Mouse (Mus musculus): Measurements from ENCODE around the gene AC109138.7. TPM values are rescaled to one million over a fixed set of nuclear protein-coding genes. Genes with fewer than 3 reads are reported as not detected.

Gene AC109138.7
- polyA plus RNA-seq, 1 experiment = not detected

DNA sequence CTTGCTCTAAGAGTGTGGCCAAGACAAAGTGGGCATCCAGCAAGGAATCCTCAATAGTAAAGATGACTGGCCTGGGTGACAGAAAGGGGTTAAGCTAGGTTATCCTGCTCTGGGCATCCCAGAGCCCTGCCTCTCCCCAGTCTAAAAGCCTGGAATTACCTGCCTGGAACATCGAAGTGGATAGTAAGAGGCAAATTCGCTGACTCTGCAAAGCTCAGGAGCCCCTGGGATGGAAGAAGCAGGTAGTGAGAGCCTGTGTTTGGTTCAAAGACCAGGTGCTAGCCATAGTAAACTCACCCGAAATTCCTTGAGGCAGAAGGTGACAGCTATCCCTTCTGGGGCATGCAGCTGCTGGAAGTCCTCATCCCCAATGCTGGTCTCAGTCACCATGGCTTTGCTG lies 17.0 kb upstream of the AC109138.7 start:
- Histone ChIP-seq H3K4me1 (ENCODE audit: control insufficient read depth, insufficient read depth, insufficient read length) (peaks cover 29% of the 10 kb centered on the region; the same call in 1 of the 2 replicates), H3K27me3 (ENCODE audit: control insufficient read depth, insufficient read depth, low read length) (no peaks in the 10 kb centered on the region), H3K4me3 (ENCODE audit: extremely low read depth, insufficient read depth, insufficient read length) (no peak overlapping the region), H3K36me3 (ENCODE audit: control insufficient read depth, insufficient read depth, low read length) (peaks cover 40% of the 10 kb centered on the region), H3K27ac (ENCODE audit: insufficient read depth, low read length) (no peak overlapping the region; the same call in 1 of the 2 replicates)
- no peak for DNase-seq (ENCODE audit: low read depth in 1 of 2, low spot score in 2 of 2)
- no peak for TF ChIP-seq CTCF (IDR thresholded peaks at IDR 0.05; ENCODE audit: extremely low read depth, insufficient read depth, insufficient read length, insufficient replicate concordance)
- TF ChIP-seq POLR2A (IDR thresholded peaks at IDR 0.05; ENCODE audit: low read depth, low read length) = no peak
- WGBS = 87% methylated on average over 3 of the region's 3 CpGs

DNA sequence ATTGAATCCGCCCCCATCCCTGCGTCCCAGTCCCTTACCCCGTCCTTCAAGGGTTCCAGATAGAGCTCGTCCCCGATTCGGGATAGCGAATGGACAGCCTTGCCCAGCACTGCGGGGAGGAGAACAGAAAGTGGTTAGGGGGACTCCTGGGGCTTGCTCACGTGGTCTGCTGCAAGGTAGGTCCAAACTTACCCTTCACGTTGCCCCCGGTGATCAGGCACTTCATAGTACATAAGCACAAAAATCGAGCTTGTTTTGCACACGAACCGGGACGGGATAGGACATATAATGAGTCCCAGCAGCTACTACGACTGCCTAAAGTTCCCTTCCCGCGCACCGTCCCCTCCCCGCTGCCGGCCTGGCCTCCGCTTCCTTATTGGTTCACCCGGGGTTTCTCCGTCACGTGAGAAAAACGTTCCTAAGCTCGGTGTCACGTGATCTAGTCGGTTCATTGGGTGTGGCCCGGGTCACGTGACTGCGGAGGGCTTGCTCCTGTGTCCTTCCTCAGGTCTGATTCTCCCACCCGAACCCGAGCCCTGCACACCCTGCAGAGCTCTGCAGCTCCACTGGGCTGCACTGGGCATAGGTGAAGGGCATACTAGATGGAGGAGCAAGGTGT lies 12.8 kb upstream of the AC109138.7 start, which contains the start of gene Rad9a:
Gene Rad9a (minus strand): TSS at position 372 of the 619 bp plus-strand sequence.
- Histone ChIP-seq H3K27me3 (ENCODE audit: control insufficient read depth, insufficient read depth, low read length) (no peaks in the 10 kb centered on the region), H3K4me1 (ENCODE audit: control insufficient read depth, insufficient read depth, insufficient read length) (peaks cover 33% of the 10 kb centered on the region), H3K36me3 (ENCODE audit: control insufficient read depth, insufficient read depth, low read length) (peaks cover 8% of the 10 kb centered on the region), H3K27ac (ENCODE audit: insufficient read depth, low read length) (peak within 1 kb of the TSS; percentile 88), H3K4me3 (ENCODE audit: extremely low read depth, insufficient read depth, insufficient read length) (peak within 1 kb of the TSS; percentile 86)
- TF ChIP-seq CTCF (IDR thresholded peaks at IDR 0.05; ENCODE audit: extremely low read depth, insufficient read depth, insufficient read length, insufficient replicate concordance) (no peak), POLR2A (IDR thresholded peaks at IDR 0.05; ENCODE audit: low read depth, low read length) (peak; percentile 26)
- DNase-seq (ENCODE audit: low read depth in 1 of 2, low spot score in 2 of 2) = peak; percentile 93 to 98
- under 1% methylated on average over 34 of the region's 34 CpGs for WGBS

DNA sequence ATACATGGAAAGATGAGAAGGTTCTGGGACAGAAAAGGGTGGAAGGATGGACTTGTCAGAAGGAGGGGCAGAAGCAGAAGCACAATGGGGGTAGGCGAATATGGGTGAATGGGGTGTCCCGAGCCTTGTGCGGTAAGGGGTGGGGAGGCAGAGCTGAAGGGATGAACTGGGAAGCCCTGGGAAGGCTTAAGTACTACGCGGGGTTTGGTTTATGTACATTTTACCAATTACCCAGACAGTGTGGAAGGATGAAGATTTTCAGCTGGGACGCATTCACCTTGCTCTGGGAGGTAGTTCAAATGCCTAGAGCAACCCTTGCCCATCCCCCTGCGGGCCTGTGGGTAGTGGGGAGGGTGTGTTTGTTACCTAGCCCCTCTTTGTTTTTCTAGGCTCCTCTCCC lies 12.0 kb upstream of the AC109138.7 start:
- Histone ChIP-seq H3K4me1 (ENCODE audit: control insufficient read depth, insufficient read depth, insufficient read length) (peaks cover 33% of the 10 kb centered on the region), H3K36me3 (ENCODE audit: control insufficient read depth, insufficient read depth, low read length) (peaks cover 4% of the 10 kb centered on the region; the same call in 1 of the 2 replicates), H3K4me3 (ENCODE audit: extremely low read depth, insufficient read depth, insufficient read length) (peak overlapping the region; percentile 86), H3K27me3 (ENCODE audit: control insufficient read depth, insufficient read depth, low read length) (no peaks in the 10 kb centered on the region), H3K27ac (ENCODE audit: insufficient read depth, low read length) (peak overlapping the region; percentile 88)
- no peak for TF ChIP-seq CTCF (IDR thresholded peaks at IDR 0.05; ENCODE audit: extremely low read depth, insufficient read depth, insufficient read length, insufficient replicate concordance)
- TF ChIP-seq POLR2A (IDR thresholded peaks at IDR 0.05; ENCODE audit: low read depth, low read length) = no peak
- DNase-seq (ENCODE audit: low read depth in 1 of 2, low spot score in 2 of 2) = no peak
- WGBS = 64% methylated on average over 7 of the region's 7 CpGs

DNA sequence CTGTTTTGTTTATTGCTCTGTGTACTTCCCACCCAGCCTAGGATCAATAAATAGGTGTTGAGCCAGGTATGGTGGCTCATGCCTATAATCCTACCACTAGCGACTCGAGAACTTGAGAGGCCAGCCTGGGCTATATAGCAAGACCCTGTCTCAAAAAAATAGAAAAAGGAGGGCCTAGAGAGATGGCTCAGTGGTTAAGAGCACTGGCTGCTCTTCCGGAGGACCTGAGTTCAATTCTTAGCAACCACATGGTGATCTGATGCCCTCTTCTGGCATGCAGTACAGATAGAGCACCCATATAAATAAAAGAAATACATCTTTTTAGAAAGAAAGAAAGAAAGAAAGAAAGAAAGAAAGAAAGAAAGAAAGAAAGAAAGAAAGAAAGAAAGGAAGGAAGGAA lies 11.0 kb upstream of the AC109138.7 start:
- DNase-seq (ENCODE audit: low read depth in 1 of 2, low spot score in 2 of 2) = no peak
- WGBS = 23% methylated on average over 3 of the region's 3 CpGs
- no peak overlapping the region for H3K4me3 ChIP-seq (ENCODE audit: extremely low read depth, insufficient read depth, insufficient read length)
- peaks cover under 1% of the 10 kb centered on the region; the same call in 1 of the 2 replicates for H3K36me3 ChIP-seq (ENCODE audit: control insufficient read depth, insufficient read depth, low read length)
- H3K4me1 ChIP-seq (ENCODE audit: control insufficient read depth, insufficient read depth, insufficient read length) = peaks cover 33% of the 10 kb centered on the region
- TF ChIP-seq CTCF (IDR thresholded peaks at IDR 0.05; ENCODE audit: extremely low read depth, insufficient read depth, insufficient read length, insufficient replicate concordance) = no peak
- TF ChIP-seq POLR2A (IDR thresholded peaks at IDR 0.05; ENCODE audit: low read depth, low read length) = no peak
- H3K27ac ChIP-seq (ENCODE audit: insufficient read depth, low read length) = peak overlapping the region; percentile 88
- H3K27me3 ChIP-seq (ENCODE audit: control insufficient read depth, insufficient read depth, low read length) = no peaks in the 10 kb centered on the region

DNA sequence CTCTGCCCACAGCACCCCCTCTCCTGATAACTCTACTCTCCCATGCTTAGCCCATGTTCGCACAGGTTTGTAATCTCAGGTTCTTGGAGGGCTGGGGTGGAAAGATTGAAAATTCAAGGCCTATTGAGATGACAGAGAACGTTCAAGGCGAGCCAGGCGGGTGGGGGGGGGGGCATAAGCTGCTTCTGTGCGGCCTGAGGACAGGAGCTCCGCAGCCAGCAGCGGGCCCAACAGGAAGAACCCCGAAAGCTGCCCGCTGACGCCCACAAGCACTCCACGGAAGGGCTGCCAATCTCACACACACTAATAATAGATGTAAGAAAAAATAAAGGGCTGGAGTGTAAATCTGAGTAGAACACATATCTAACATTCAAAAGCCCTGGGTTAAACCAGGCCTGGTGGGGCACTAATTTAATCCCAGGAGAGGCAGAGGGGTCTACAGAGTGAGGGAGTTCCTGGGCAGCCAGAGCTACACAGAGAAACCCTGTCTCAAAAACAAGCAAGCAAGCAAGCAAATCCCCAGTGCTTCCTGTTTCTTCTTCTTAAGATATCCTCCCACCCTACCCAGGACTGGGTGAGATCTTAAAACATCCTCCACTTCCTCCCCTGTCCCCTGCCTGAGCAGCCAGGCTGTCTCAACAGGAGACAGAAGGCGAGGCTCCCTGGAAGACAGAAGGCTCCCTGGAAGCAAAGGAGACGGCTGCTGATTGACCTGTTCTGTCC lies 10.4 kb upstream of the AC109138.7 start:
- Histone ChIP-seq H3K4me3 (ENCODE audit: extremely low read depth, insufficient read depth, insufficient read length) (peak overlapping the region; percentile 27; the same call in 1 of the 2 replicates), H3K27ac (ENCODE audit: insufficient read depth, low read length) (peak overlapping the region; percentile 88), H3K27me3 (ENCODE audit: control insufficient read depth, insufficient read depth, low read length) (no peaks in the 10 kb centered on the region), H3K36me3 (ENCODE audit: control insufficient read depth, insufficient read depth, low read length) (no peaks in the 10 kb centered on the region; the same call in 1 of the 2 replicates), H3K4me1 (ENCODE audit: control insufficient read depth, insufficient read depth, insufficient read length) (peaks cover 35% of the 10 kb centered on the region)
- no peak for TF ChIP-seq CTCF (IDR thresholded peaks at IDR 0.05; ENCODE audit: extremely low read depth, insufficient read depth, insufficient read length, insufficient replicate concordance)
- peak; percentile 65 for TF ChIP-seq POLR2A (IDR thresholded peaks at IDR 0.05; ENCODE audit: low read depth, low read length)
- 7% methylated on average over 13 of the region's 13 CpGs for WGBS
- peak in 1 of 2 experiments; percentile 61 for DNase-seq (ENCODE audit: low read depth in 1 of 2, low spot score in 2 of 2)

DNA sequence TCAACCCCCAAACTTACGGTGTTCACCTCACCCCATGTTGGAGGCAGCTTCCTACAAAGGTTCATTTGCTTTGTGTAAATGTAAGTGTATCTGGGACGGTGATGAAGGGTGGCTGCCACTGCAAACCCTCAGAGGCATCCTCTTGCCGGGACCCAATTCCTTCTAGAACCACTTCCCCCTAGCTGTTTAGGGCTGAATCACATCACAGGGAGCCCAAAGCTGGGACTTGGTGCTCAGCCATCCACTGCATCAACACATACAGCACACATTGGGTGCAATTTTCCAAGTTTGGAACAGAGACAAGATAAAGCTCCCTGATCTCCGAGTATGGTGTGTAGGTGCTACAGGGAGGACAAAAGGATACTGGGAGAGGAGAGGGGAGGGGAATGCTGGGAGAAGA lies 9.3 kb upstream of the AC109138.7 start:
- 55% methylated on average over 4 of the region's 4 CpGs for WGBS
- no peaks in the 10 kb centered on the region; the same call in 1 of the 2 replicates for H3K36me3 ChIP-seq (ENCODE audit: control insufficient read depth, insufficient read depth, low read length)
- peaks cover 38% of the 10 kb centered on the region for H3K4me1 ChIP-seq (ENCODE audit: control insufficient read depth, insufficient read depth, insufficient read length)
- TF ChIP-seq POLR2A (IDR thresholded peaks at IDR 0.05; ENCODE audit: low read depth, low read length) = no peak
- no peak for TF ChIP-seq CTCF (IDR thresholded peaks at IDR 0.05; ENCODE audit: extremely low read depth, insufficient read depth, insufficient read length, insufficient replicate concordance)
- no peak for DNase-seq (ENCODE audit: low read depth in 1 of 2, low spot score in 2 of 2)
- H3K4me3 ChIP-seq (ENCODE audit: extremely low read depth, insufficient read depth, insufficient read length) = peak overlapping the region; percentile 27; the same call in 1 of the 2 replicates
- H3K27ac ChIP-seq (ENCODE audit: insufficient read depth, low read length) = peak overlapping the region; percentile 88
- no peaks in the 10 kb centered on the region for H3K27me3 ChIP-seq (ENCODE audit: control insufficient read depth, insufficient read depth, low read length)

Data from spleen, adult 2 months (tissue).